Mouse (Mus musculus): ENCODE results near the gene Dkc1. TPM values are rescaled to one million over a fixed set of nuclear protein-coding genes. Genes with fewer than 3 reads are reported as not detected.
A peak's percentile ranks its signal among the peaks of the same experiment; 100 is the strongest.

The Dkc1 gene
- total RNA-seq (2015; ENCODE audit: low replicate concordance) (30.6 and 34.5 TPM in 2 replicates), total RNA-seq (2017; ENCODE audit: low replicate concordance) (64.7 and 81.0 TPM in 2 replicates)

- peak; percentile 99 for ATAC-seq (replicated peaks; ENCODE audit: low FRiP score, poor library complexity, severe bottlenecking)
Measured at GRCm38 (mm10) chrX:75095369-75096162, at the start of gene Dkc1. Gene Dkc1, plus strand, starts transcription at chrX:75095854.

- no peak for ATAC-seq (replicated peaks; ENCODE audit: low FRiP score, poor library complexity, severe bottlenecking)
Measured at GRCm38 (mm10) chrX:75045931-75046330, 49.7 kb upstream of the Dkc1 start.

- ATAC-seq (replicated peaks; ENCODE audit: low FRiP score, poor library complexity, severe bottlenecking), result no peak
Measured at GRCm38 (mm10) chrX:75046921-75047635, 48.6 kb upstream of the Dkc1 start.

- ATAC-seq (replicated peaks; ENCODE audit: low FRiP score, poor library complexity, severe bottlenecking), result no peak
Measured at GRCm38 (mm10) chrX:75056120-75056775, 39.4 kb upstream of the Dkc1 start.

GRCm38 (mm10) chrX:75082351-75082750, 13.3 kb upstream of the Dkc1 start:
- peak; percentile 72 for ATAC-seq (replicated peaks; ENCODE audit: low FRiP score, poor library complexity, severe bottlenecking)

- ATAC-seq (replicated peaks; ENCODE audit: low FRiP score, poor library complexity, severe bottlenecking), result peak; percentile 77
Measured at GRCm38 (mm10) chrX:75083982-75084773, 11.5 kb upstream of the Dkc1 start.

- peak; percentile 96 for ATAC-seq (replicated peaks; ENCODE audit: low FRiP score, poor library complexity, severe bottlenecking)
Measured at GRCm38 (mm10) chrX:75084774-75085508, 10.7 kb upstream of the Dkc1 start, which contains the start of gene Gab3. Gene Gab3, minus strand, starts transcription at chrX:75085458.

- no peak for ATAC-seq (replicated peaks; ENCODE audit: low FRiP score, poor library complexity, severe bottlenecking)
Measured at GRCm38 (mm10) chrX:75085654-75086053, 10.0 kb upstream of the Dkc1 start.

- ATAC-seq (replicated peaks; ENCODE audit: low FRiP score, poor library complexity, severe bottlenecking), result no peak; the same call in 1 of the 2 replicates
Measured at GRCm38 (mm10) chrX:75096163-75096770, 613 bp downstream of the Dkc1 start.

GRCm38 (mm10) chrX:75098799-75099198, 3.1 kb downstream of the Dkc1 start:
- ATAC-seq (replicated peaks; ENCODE audit: low FRiP score, poor library complexity, severe bottlenecking), result no peak

- peak; percentile 95 for ATAC-seq (replicated peaks; ENCODE audit: low FRiP score, poor library complexity, severe bottlenecking)
Measured at GRCm38 (mm10) chrX:75102293-75102692, 6.6 kb downstream of the Dkc1 start.

- ATAC-seq (replicated peaks; ENCODE audit: low FRiP score, poor library complexity, severe bottlenecking), result peak; percentile 90
Measured at GRCm38 (mm10) chrX:75115550-75115949, 19.9 kb downstream of the Dkc1 start.

- ATAC-seq (replicated peaks; ENCODE audit: low FRiP score, poor library complexity, severe bottlenecking), result no peak
Measured at GRCm38 (mm10) chrX:75125606-75126005, 30.0 kb downstream of the Dkc1 start.

GRCm38 (mm10) chrX:75126893-75127292, 31.2 kb downstream of the Dkc1 start:
- ATAC-seq (replicated peaks; ENCODE audit: low FRiP score, poor library complexity, severe bottlenecking), result no peak

GRCm38 (mm10) chrX:75128333-75128980, 32.8 kb downstream of the Dkc1 start:
- ATAC-seq (replicated peaks; ENCODE audit: low FRiP score, poor library complexity, severe bottlenecking), result no peak

GRCm38 (mm10) chrX:75129474-75129873, 33.8 kb downstream of the Dkc1 start:
- peak; percentile 76 for ATAC-seq (replicated peaks; ENCODE audit: low FRiP score, poor library complexity, severe bottlenecking)

- peak; percentile 95 for ATAC-seq (replicated peaks; ENCODE audit: low FRiP score, poor library complexity, severe bottlenecking)
Measured at GRCm38 (mm10) chrX:75130467-75131160, 35.0 kb downstream of the Dkc1 start, which contains the start of gene Mpp1. Gene Mpp1, minus strand, starts transcription at chrX:75131016.
